Mouse (Mus musculus): ENCODE measurements around the gene Mcts2. TPM values are rescaled to one million over a fixed set of nuclear protein-coding genes. Genes with fewer than 3 reads are reported as not detected.
A peak's percentile ranks its signal among the peaks of the same experiment; 100 is the strongest.

The Mcts2 gene
- polyA plus RNA-seq, 1 experiment from 2014 or later, result 25.6 TPM

DNA sequence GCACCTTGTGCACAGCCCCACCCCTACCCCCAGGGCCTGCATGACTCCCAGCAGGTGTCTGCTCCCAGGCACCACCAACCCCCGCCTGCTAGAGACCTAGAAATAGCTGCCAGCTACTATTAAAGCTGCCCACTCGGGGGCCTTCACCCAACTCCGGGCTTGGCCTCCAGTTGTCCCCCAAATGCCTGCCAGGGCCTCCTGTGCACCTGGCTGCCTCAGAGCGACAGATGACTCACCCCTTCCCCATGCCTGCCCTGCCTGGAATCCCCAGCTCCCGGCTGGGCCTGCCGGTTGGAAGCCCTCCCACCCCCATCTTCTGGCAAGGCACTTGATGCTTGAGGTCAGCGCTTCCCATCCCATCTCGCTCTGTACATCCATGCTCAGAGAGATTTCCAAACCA lies 13.9 kb downstream of the Mcts2 start:
- H3K9ac ChIP-seq (ENCODE audit: low read length), result no peak overlapping the region
- no peak overlapping the region for H3K4me3 ChIP-seq (ENCODE audit: control insufficient read depth in 1 of 2, insufficient read depth in 1 of 2, low read depth in 1 of 2, low read length in 2 of 2)
- H3K27me3 ChIP-seq (ENCODE audit: control insufficient read depth, insufficient read depth, low read length), result no peaks in the 10 kb centered on the region
- peaks cover 100% of the 10 kb centered on the region for H3K36me3 ChIP-seq (ENCODE audit: control insufficient read depth, insufficient read depth, low read length)
- no peak overlapping the region for H3K27ac ChIP-seq (replicated peaks in 1 of 2; ENCODE audit: control insufficient read depth in 1 of 2, insufficient read depth in 1 of 2, low read depth in 2 of 2, low read length in 2 of 2)
- no peaks in the 10 kb centered on the region for H3K9me3 ChIP-seq (ENCODE audit: control insufficient read depth, low read length)
- H3K4me1 ChIP-seq (ENCODE audit: control insufficient read depth in 2 of 2, insufficient read depth in 2 of 2, low read length in 2 of 2), result peaks cover 2 to 10% of the 10 kb centered on the region in 2 experiments; a peak in 2 of 4 replicates
- 85% methylated on average over 8 of the region's 8 CpGs for WGBS
- no peak for ATAC-seq (ENCODE audit: insufficient number of reproducible peaks, insufficient read depth, low FRiP score, low read depth)
- H3K4me2 ChIP-seq (ENCODE audit: low read length), result no peak overlapping the region

- no peak for ATAC-seq (ENCODE audit: insufficient number of reproducible peaks, insufficient read depth, low FRiP score, low read depth)
- peaks cover 79% of the 10 kb centered on the region for H3K36me3 ChIP-seq (ENCODE audit: control insufficient read depth, insufficient read depth, low read length)
- 92% methylated on average over 21 of the region's 21 CpGs for WGBS
Measured at GRCm38 (mm10) chr2:152703596-152704255, 16.9 kb downstream of the Mcts2 start.

DNA sequence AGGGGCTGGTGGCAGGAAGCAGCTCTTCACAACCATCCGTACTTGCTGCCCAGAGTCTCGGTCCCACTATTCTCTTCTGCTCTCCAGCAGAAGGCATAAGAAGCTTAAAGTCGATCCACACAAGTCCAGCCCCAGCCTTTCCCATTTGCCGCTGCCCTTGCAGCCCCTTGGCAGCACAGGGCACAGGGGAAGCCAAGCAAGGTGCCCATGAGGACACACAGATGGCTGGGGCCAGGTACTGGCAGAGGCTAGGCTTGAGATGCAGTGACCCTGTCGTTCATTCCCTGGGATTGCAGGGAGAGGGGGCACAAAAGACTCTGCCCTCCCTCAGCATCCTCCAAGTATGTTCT lies 17.4 kb downstream of the Mcts2 start:
- WGBS, result 87% methylated on average over 5 of the region's 5 CpGs
- Histone ChIP-seq H3K27me3 (ENCODE audit: control insufficient read depth, insufficient read depth, low read length) (no peaks in the 10 kb centered on the region), H3K9ac (ENCODE audit: low read length) (no peak overlapping the region), H3K36me3 (ENCODE audit: control insufficient read depth, insufficient read depth, low read length) (peaks cover 74% of the 10 kb centered on the region), H3K9me3 (ENCODE audit: control insufficient read depth, low read length) (no peaks in the 10 kb centered on the region), H3K4me3 (ENCODE audit: control insufficient read depth in 1 of 2, insufficient read depth in 1 of 2, low read depth in 1 of 2, low read length in 2 of 2) (no peak overlapping the region), H3K27ac (replicated peaks in 1 of 2; ENCODE audit: control insufficient read depth in 1 of 2, insufficient read depth in 1 of 2, low read depth in 2 of 2, low read length in 2 of 2) (no peak overlapping the region), H3K4me2 (ENCODE audit: low read length) (no peak overlapping the region), H3K4me1 (ENCODE audit: control insufficient read depth in 2 of 2, insufficient read depth in 2 of 2, low read length in 2 of 2) (peaks cover 8 to 29% of the 10 kb centered on the region in 2 experiments)
- no peak for ATAC-seq (ENCODE audit: insufficient number of reproducible peaks, insufficient read depth, low FRiP score, low read depth)

More at GRCm38 (mm10) chr2:152703596-152704255, 16.9 kb downstream of the Mcts2 start:
- peaks cover 8 to 33% of the 10 kb centered on the region in 2 experiments for H3K4me1 ChIP-seq (ENCODE audit: control insufficient read depth in 2 of 2, insufficient read depth in 2 of 2, low read length in 2 of 2)
- H3K4me3 ChIP-seq (ENCODE audit: control insufficient read depth in 1 of 2, insufficient read depth in 1 of 2, low read depth in 1 of 2, low read length in 2 of 2), result no peak overlapping the region
- no peak overlapping the region for H3K4me2 ChIP-seq (ENCODE audit: low read length)
- no peaks in the 10 kb centered on the region for H3K27me3 ChIP-seq (ENCODE audit: control insufficient read depth, insufficient read depth, low read length)
- H3K27ac ChIP-seq (replicated peaks in 1 of 2; ENCODE audit: control insufficient read depth in 1 of 2, insufficient read depth in 1 of 2, low read depth in 2 of 2, low read length in 2 of 2), result no peak overlapping the region
- H3K9me3 ChIP-seq (ENCODE audit: control insufficient read depth, low read length), result no peaks in the 10 kb centered on the region
- no peak overlapping the region for H3K9ac ChIP-seq (ENCODE audit: low read length)

GRCm38 (mm10) chr2:152704811-152705370 lies 18.1 kb downstream of the Mcts2 start:
- H3K27ac ChIP-seq (replicated peaks in 1 of 2; ENCODE audit: control insufficient read depth in 1 of 2, insufficient read depth in 1 of 2, low read depth in 2 of 2, low read length in 2 of 2), result peak overlapping the region in 1 of 2 experiments; percentile 90; a peak in 2 of 4 replicates
- no peak overlapping the region for H3K4me3 ChIP-seq (ENCODE audit: control insufficient read depth in 1 of 2, insufficient read depth in 1 of 2, low read depth in 1 of 2, low read length in 2 of 2)
- 94% methylated on average over 14 of the region's 14 CpGs for WGBS
- H3K9me3 ChIP-seq (ENCODE audit: control insufficient read depth, low read length), result no peaks in the 10 kb centered on the region
- no peak for ATAC-seq (ENCODE audit: insufficient number of reproducible peaks, insufficient read depth, low FRiP score, low read depth)
- H3K4me1 ChIP-seq (ENCODE audit: control insufficient read depth in 2 of 2, insufficient read depth in 2 of 2, low read length in 2 of 2), result peaks cover 8 to 23% of the 10 kb centered on the region in 2 experiments
- peaks cover 67% of the 10 kb centered on the region for H3K36me3 ChIP-seq (ENCODE audit: control insufficient read depth, insufficient read depth, low read length)
- no peak overlapping the region for H3K9ac ChIP-seq (ENCODE audit: low read length)
- H3K27me3 ChIP-seq (ENCODE audit: control insufficient read depth, insufficient read depth, low read length), result no peaks in the 10 kb centered on the region
- H3K4me2 ChIP-seq (ENCODE audit: low read length), result no peak overlapping the region

DNA sequence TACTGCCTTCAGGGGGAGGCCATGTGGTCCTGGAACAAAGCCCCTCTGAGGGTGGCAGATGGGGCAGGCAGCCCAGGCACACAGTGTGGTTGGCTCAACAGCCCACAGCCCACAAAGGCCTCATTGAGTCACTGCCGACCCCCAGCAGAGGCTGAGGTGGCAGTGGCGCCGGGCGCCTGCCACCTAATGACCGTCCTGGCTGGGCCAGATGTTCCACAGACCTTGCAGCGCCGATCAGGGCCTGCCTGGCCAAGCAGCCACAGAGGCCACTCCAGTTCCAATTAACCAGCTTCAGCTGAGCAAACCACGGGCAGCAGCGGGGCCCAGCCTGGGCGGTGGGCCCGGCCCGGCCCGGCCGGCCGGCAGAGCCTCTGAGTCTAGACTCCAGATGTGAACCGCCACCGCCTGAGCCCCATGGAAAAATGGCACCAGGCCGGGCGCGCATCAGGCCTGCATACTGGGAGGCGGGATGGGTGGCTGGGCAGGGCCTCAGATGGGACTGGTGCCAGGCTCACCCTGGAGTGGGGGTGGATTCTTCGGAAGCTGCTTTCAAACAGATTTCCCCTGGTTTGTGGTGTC lies 19.2 kb downstream of the Mcts2 start:
- no peak overlapping the region for H3K9ac ChIP-seq (ENCODE audit: low read length)
- 79% methylated on average over 22 of the region's 22 CpGs for WGBS
- no peak; the same call in 1 of the 2 replicates for ATAC-seq (ENCODE audit: insufficient number of reproducible peaks, insufficient read depth, low FRiP score, low read depth)

GRCm38 (mm10) chr2:152707186-152707585 lies 20.4 kb downstream of the Mcts2 start:
- 10% methylated on average over 5 of the region's 7 CpGs for WGBS
- Histone ChIP-seq H3K9ac (ENCODE audit: low read length) (peak overlapping the region; percentile 77), H3K4me3 (ENCODE audit: control insufficient read depth in 1 of 2, insufficient read depth in 1 of 2, low read depth in 1 of 2, low read length in 2 of 2) (peak overlapping the region; percentile 47 to 52), H3K4me2 (ENCODE audit: low read length) (peak overlapping the region; percentile 68), H3K9me3 (ENCODE audit: control insufficient read depth, low read length) (no peaks in the 10 kb centered on the region), H3K36me3 (ENCODE audit: control insufficient read depth, insufficient read depth, low read length) (peaks cover 44% of the 10 kb centered on the region), H3K27me3 (ENCODE audit: control insufficient read depth, insufficient read depth, low read length) (no peaks in the 10 kb centered on the region), H3K4me1 (ENCODE audit: control insufficient read depth in 2 of 2, insufficient read depth in 2 of 2, low read length in 2 of 2) (peaks cover 8 to 23% of the 10 kb centered on the region in 2 experiments), H3K27ac (replicated peaks in 1 of 2; ENCODE audit: control insufficient read depth in 1 of 2, insufficient read depth in 1 of 2, low read depth in 2 of 2, low read length in 2 of 2) (peak overlapping the region; percentile 83 to 90)
- no peak; the same call in 1 of the 2 replicates for ATAC-seq (ENCODE audit: insufficient number of reproducible peaks, insufficient read depth, low FRiP score, low read depth)

More for the DNA sequence above, 19.2 kb downstream of the Mcts2 start:
- Histone ChIP-seq H3K9me3 (ENCODE audit: control insufficient read depth, low read length) (no peaks in the 10 kb centered on the region), H3K4me1 (ENCODE audit: control insufficient read depth in 2 of 2, insufficient read depth in 2 of 2, low read length in 2 of 2) (peaks cover 8 to 23% of the 10 kb centered on the region in 2 experiments), H3K4me2 (ENCODE audit: low read length) (no peak overlapping the region), H3K27me3 (ENCODE audit: control insufficient read depth, insufficient read depth, low read length) (no peaks in the 10 kb centered on the region), H3K36me3 (ENCODE audit: control insufficient read depth, insufficient read depth, low read length) (peaks cover 55% of the 10 kb centered on the region), H3K27ac (replicated peaks in 1 of 2; ENCODE audit: control insufficient read depth in 1 of 2, insufficient read depth in 1 of 2, low read depth in 2 of 2, low read length in 2 of 2) (peak overlapping the region; percentile 28 to 90), H3K4me3 (ENCODE audit: control insufficient read depth in 1 of 2, insufficient read depth in 1 of 2, low read depth in 1 of 2, low read length in 2 of 2) (no peak overlapping the region)

DNA sequence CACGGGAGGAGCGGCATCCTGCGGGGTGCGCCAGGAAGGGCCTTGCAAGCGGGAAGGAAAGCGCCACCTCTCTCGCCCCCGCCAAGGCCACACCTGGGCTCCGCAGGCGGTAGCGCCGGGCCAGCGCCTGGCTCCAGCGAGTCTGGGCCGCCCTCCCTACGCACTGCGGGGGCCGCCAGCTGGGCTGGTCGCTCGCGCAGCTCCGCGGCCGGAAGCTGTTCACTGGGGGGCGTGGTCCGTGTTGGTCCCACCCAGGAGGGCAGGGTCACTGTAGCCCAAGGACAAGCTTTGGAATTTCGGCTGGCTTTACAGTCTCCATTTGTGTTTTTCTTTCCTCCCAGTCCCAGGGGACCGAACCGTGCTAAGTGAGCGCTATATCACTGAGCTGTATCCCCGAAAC lies 20.8 kb downstream of the Mcts2 start:
- Histone ChIP-seq H3K4me3 (ENCODE audit: control insufficient read depth in 1 of 2, insufficient read depth in 1 of 2, low read depth in 1 of 2, low read length in 2 of 2) (peak overlapping the region; percentile 47 to 52), H3K27ac (replicated peaks in 1 of 2; ENCODE audit: control insufficient read depth in 1 of 2, insufficient read depth in 1 of 2, low read depth in 2 of 2, low read length in 2 of 2) (peak overlapping the region; percentile 83 to 90), H3K9me3 (ENCODE audit: control insufficient read depth, low read length) (no peaks in the 10 kb centered on the region), H3K4me1 (ENCODE audit: control insufficient read depth in 2 of 2, insufficient read depth in 2 of 2, low read length in 2 of 2) (peaks cover 8 to 23% of the 10 kb centered on the region in 2 experiments), H3K27me3 (ENCODE audit: control insufficient read depth, insufficient read depth, low read length) (no peaks in the 10 kb centered on the region), H3K4me2 (ENCODE audit: low read length) (peak overlapping the region; percentile 68), H3K36me3 (ENCODE audit: control insufficient read depth, insufficient read depth, low read length) (peaks cover 40% of the 10 kb centered on the region), H3K9ac (ENCODE audit: low read length) (peak overlapping the region; percentile 77)
- WGBS, result 1% methylated on average over 31 of the region's 31 CpGs
- peak; percentile 96 for ATAC-seq (ENCODE audit: insufficient number of reproducible peaks, insufficient read depth, low FRiP score, low read depth)

All from heart, embryonic 14.5 days (tissue).